ENCODE assay signal across 19 mouse cellular contexts in genomic region chr1:183185560-183185959, GRCm38 (mm10).
"Had no signal": no experiment of that assay in that cellular context is flagged by ENCODE, and none has a peak within 500 bp of the region (broad histone marks: within the 10 kb centered on the region; RNA-seq: fewer than 3 reads in every experiment).

No protein-coding gene starts in this region.

- H3K4me3 ChIP-seq: liver, embryonic 15.5 days; lung, embryonic 15.5 days; midbrain, embryonic 10.5 days; midbrain, embryonic 13.5 days; midbrain, embryonic 15.5 days; myocyte; neural tube, embryonic 13.5 days; neural tube, embryonic 15.5 days had no signal

- H3K4me2 ChIP-seq: liver, embryonic 15.5 days; lung, embryonic 15.5 days; midbrain, embryonic 13.5 days; midbrain, embryonic 15.5 days; neural tube, embryonic 13.5 days; neural tube, embryonic 15.5 days had no signal

- H3K36me3 ChIP-seq: liver, embryonic 15.5 days; lung, embryonic 15.5 days; midbrain, embryonic 10.5 days; midbrain, embryonic 13.5 days; midbrain, embryonic 15.5 days; neural tube, embryonic 13.5 days; neural tube, embryonic 15.5 days had no signal

- DNase-seq: lung, adult 2 months; lung, postnatal 10 days; lung, postnatal 4 days; retina, postnatal 1 day; right cerebral cortex, adult 18-20 months; right cerebral cortex, postnatal 25 days; right cerebral cortex, postnatal 4 days; spleen, adult 18-20 months; thymus, adult 18-20 months; thymus, postnatal 14 days; thymus, postnatal 36 days had no signal

- H3K27me3 ChIP-seq: liver, embryonic 15.5 days; lung, embryonic 15.5 days; midbrain, embryonic 15.5 days; neural tube, embryonic 13.5 days; neural tube, embryonic 15.5 days had no signal

- H3K27ac ChIP-seq: liver, embryonic 15.5 days; lung, embryonic 15.5 days; midbrain, embryonic 10.5 days; midbrain, embryonic 13.5 days; midbrain, embryonic 15.5 days; neural tube, embryonic 13.5 days; neural tube, embryonic 15.5 days had no signal

- H3K9ac ChIP-seq: liver, embryonic 15.5 days; lung, embryonic 15.5 days; midbrain, embryonic 13.5 days; midbrain, embryonic 15.5 days; neural tube, embryonic 13.5 days; neural tube, embryonic 15.5 days had no signal

- H3K9me3 ChIP-seq: liver, embryonic 15.5 days; lung, embryonic 15.5 days; midbrain, embryonic 10.5 days; midbrain, embryonic 13.5 days; midbrain, embryonic 15.5 days; neural tube, embryonic 13.5 days; neural tube, embryonic 15.5 days had no signal

- ATAC-seq: midbrain, embryonic 13.5 days; midbrain, embryonic 15.5 days had no signal
